Mouse (Mus musculus): ENCODE data around the gene Tmem141. TPM values are rescaled to one million over a fixed set of nuclear protein-coding genes. Genes with fewer than 3 reads are reported as not detected.

Tmem141 gene
- polyA plus RNA-seq, 1 experiment from 2014 or later = 27.8 TPM

- peaks cover 9% of the 10 kb centered on the region for H3K36me3 ChIP-seq (ENCODE audit: control insufficient read depth, insufficient read depth, low read length)
- no peak overlapping the region for H3K9ac ChIP-seq (ENCODE audit: low read length)
- H3K27me3 ChIP-seq (ENCODE audit: control insufficient read depth, insufficient read depth, low read length) = no peaks in the 10 kb centered on the region
- no peak for ATAC-seq (ENCODE audit: insufficient read depth, low FRiP score)
- WGBS = 92% methylated on average over 8 of the region's 8 CpGs
- no peaks in the 10 kb centered on the region for H3K9me3 ChIP-seq (replicated peaks; ENCODE audit: control insufficient read depth, low read length)
- H3K4me3 ChIP-seq (replicated peaks; ENCODE audit: low read length) = no peak overlapping the region
- no peak overlapping the region for H3K4me2 ChIP-seq (ENCODE audit: low read depth, low read length)
- H3K4me1 ChIP-seq (ENCODE audit: control insufficient read depth, insufficient read depth, low read length) = no peaks in the 10 kb centered on the region
- H3K27ac ChIP-seq (ENCODE audit: low read length) = no peak overlapping the region
Measured at GRCm38 (mm10) chr2:25588227-25588907, 33.4 kb downstream of the Tmem141 start.

- no peaks in the 10 kb centered on the region for H3K9me3 ChIP-seq (replicated peaks; ENCODE audit: control insufficient read depth, low read length)
- no peak for ATAC-seq (ENCODE audit: insufficient read depth, low FRiP score)
- WGBS = 88% methylated on average over 8 of the region's 8 CpGs
- H3K27me3 ChIP-seq (ENCODE audit: control insufficient read depth, insufficient read depth, low read length) = no peaks in the 10 kb centered on the region
- H3K4me1 ChIP-seq (ENCODE audit: control insufficient read depth, insufficient read depth, low read length) = peaks cover 5% of the 10 kb centered on the region
- no peak overlapping the region for H3K27ac ChIP-seq (ENCODE audit: low read length)
- H3K4me2 ChIP-seq (ENCODE audit: low read depth, low read length) = no peak overlapping the region
- peaks cover 5% of the 10 kb centered on the region for H3K36me3 ChIP-seq (ENCODE audit: control insufficient read depth, insufficient read depth, low read length)
- H3K9ac ChIP-seq (ENCODE audit: low read length) = no peak overlapping the region
- H3K4me3 ChIP-seq (replicated peaks; ENCODE audit: low read length) = no peak overlapping the region
Measured at GRCm38 (mm10) chr2:25587290-25587689, 34.5 kb downstream of the Tmem141 start.

- H3K9me3 ChIP-seq (replicated peaks; ENCODE audit: control insufficient read depth, low read length) = no peaks in the 10 kb centered on the region
- no peak overlapping the region for H3K9ac ChIP-seq (ENCODE audit: low read length)
- H3K27me3 ChIP-seq (ENCODE audit: control insufficient read depth, insufficient read depth, low read length) = peaks cover 4% of the 10 kb centered on the region; the same call in 1 of the 2 replicates
- H3K4me3 ChIP-seq (replicated peaks; ENCODE audit: low read length) = no peak overlapping the region
- peaks cover 4% of the 10 kb centered on the region; the same call in 1 of the 2 replicates for H3K36me3 ChIP-seq (ENCODE audit: control insufficient read depth, insufficient read depth, low read length)
- ATAC-seq (ENCODE audit: insufficient read depth, low FRiP score) = no peak
- 67% methylated on average over 3 of the region's 3 CpGs for WGBS
- peaks cover 16% of the 10 kb centered on the region for H3K4me1 ChIP-seq (ENCODE audit: control insufficient read depth, insufficient read depth, low read length)
- no peak overlapping the region for H3K27ac ChIP-seq (ENCODE audit: low read length)
- no peak overlapping the region for H3K4me2 ChIP-seq (ENCODE audit: low read depth, low read length)
Measured at GRCm38 (mm10) chr2:25585601-25586000, 36.2 kb downstream of the Tmem141 start.

DNA sequence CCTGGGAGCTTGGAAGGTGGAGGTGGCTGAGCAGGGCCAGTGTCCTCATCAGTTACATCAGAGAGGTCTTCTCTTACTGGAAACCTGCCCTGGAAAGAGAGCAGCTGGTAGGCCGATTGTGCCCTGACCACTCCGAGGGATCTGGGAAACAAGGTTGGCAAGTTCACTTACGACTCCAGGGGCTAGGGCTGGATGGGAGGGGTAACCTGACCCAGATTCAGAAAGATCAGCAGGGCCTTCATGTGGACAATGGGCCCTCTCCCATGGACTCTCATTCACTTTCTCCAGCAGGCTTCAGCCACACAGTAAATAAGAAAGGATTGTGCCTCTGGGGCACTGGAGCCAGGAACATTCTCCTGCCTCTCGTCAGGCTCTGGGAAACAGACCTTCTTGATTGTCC lies 36.9 kb downstream of the Tmem141 start:
- no peak for ATAC-seq (ENCODE audit: insufficient read depth, low FRiP score)
- Histone ChIP-seq H3K4me2 (ENCODE audit: low read depth, low read length) (no peak overlapping the region), H3K9me3 (replicated peaks; ENCODE audit: control insufficient read depth, low read length) (no peaks in the 10 kb centered on the region), H3K4me3 (replicated peaks; ENCODE audit: low read length) (no peak overlapping the region), H3K4me1 (ENCODE audit: control insufficient read depth, insufficient read depth, low read length) (peaks cover 17% of the 10 kb centered on the region), H3K9ac (ENCODE audit: low read length) (no peak overlapping the region), H3K27me3 (ENCODE audit: control insufficient read depth, insufficient read depth, low read length) (peaks cover 11% of the 10 kb centered on the region), H3K36me3 (ENCODE audit: control insufficient read depth, insufficient read depth, low read length) (peaks cover 4% of the 10 kb centered on the region; the same call in 1 of the 2 replicates), H3K27ac (ENCODE audit: low read length) (no peak overlapping the region)
- 84% methylated on average over 4 of the region's 4 CpGs for WGBS

DNA sequence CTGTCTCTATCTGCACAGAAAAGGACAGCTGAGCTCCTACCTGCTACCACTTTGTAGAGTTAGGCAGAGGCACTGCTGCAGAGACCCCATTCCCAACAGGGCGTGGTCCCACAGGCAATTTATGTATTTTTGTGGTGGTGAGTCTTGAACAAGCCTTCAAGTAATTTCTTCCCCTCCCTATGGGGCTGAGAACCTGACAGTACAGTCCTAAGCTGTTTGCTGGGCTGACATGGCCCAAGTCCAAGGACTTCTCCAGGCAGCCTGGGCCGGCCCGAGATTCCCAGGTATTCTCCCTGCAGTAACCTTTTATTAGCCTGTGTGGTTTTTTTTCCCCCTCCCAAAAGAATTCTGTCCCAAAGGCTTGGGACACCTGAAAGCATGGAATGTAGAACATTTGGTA lies 37.7 kb downstream of the Tmem141 start:
- Histone ChIP-seq H3K36me3 (ENCODE audit: control insufficient read depth, insufficient read depth, low read length) (peaks cover 4% of the 10 kb centered on the region; the same call in 1 of the 2 replicates), H3K4me1 (ENCODE audit: control insufficient read depth, insufficient read depth, low read length) (peaks cover 24% of the 10 kb centered on the region), H3K27me3 (ENCODE audit: control insufficient read depth, insufficient read depth, low read length) (peaks cover 18% of the 10 kb centered on the region), H3K27ac (ENCODE audit: low read length) (no peak overlapping the region), H3K4me2 (ENCODE audit: low read depth, low read length) (no peak overlapping the region), H3K9ac (ENCODE audit: low read length) (no peak overlapping the region), H3K9me3 (replicated peaks; ENCODE audit: control insufficient read depth, low read length) (no peaks in the 10 kb centered on the region), H3K4me3 (replicated peaks; ENCODE audit: low read length) (no peak overlapping the region)
- no peak for ATAC-seq (ENCODE audit: insufficient read depth, low FRiP score)
- WGBS = 79% methylated on average over 3 of the region's 3 CpGs

DNA sequence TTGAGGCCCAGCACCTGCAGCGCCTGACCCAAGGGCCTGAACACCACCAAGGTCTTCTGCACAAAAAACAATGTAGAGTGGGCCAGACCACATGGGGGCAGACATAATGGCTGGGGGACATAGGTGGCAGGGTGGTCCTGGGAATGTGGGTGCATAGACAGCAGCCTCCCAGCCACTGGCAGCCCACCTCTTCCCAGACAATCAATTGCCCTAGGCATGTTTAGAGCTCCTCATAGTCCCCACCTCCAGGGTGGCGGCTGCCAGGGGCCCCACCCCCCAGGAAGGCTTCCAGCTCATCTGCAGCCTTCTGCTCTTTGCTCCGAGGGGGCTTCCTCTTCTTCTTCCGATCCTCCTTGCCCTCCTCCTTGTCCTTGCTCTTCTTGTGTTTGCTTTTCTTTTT lies 38.2 kb downstream of the Tmem141 start:
- peaks cover 24% of the 10 kb centered on the region for H3K27me3 ChIP-seq (ENCODE audit: control insufficient read depth, insufficient read depth, low read length)
- no peak for ATAC-seq (ENCODE audit: insufficient read depth, low FRiP score)
- H3K4me1 ChIP-seq (ENCODE audit: control insufficient read depth, insufficient read depth, low read length) = peaks cover 24% of the 10 kb centered on the region
- 46% methylated on average over 4 of the region's 4 CpGs for WGBS
- H3K4me2 ChIP-seq (ENCODE audit: low read depth, low read length) = no peak overlapping the region
- H3K36me3 ChIP-seq (ENCODE audit: control insufficient read depth, insufficient read depth, low read length) = peaks cover 4% of the 10 kb centered on the region; the same call in 1 of the 2 replicates
- no peaks in the 10 kb centered on the region for H3K9me3 ChIP-seq (replicated peaks; ENCODE audit: control insufficient read depth, low read length)
- H3K4me3 ChIP-seq (replicated peaks; ENCODE audit: low read length) = no peak overlapping the region
- H3K9ac ChIP-seq (ENCODE audit: low read length) = no peak overlapping the region
- H3K27ac ChIP-seq (ENCODE audit: low read length) = no peak overlapping the region

DNA sequence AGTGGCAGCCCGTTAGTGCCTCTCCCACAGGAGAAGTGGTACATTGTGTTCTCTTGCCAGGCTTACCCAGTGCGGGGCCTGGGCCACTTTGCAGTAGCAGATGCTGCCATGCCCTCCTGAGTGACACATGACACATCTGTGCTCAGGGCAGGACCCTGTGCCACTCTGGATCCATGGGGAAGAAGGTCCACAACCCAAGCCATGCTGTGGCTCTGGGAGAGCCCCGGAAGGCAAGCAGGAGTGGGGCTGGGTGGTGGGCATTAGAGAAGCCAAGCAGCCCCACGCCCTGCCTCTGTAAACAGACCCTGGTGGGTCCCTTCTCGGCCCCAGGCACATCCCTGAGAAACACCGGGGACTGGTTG lies 38.7 kb downstream of the Tmem141 start:
- H3K36me3 ChIP-seq (ENCODE audit: control insufficient read depth, insufficient read depth, low read length) = peaks cover 4% of the 10 kb centered on the region; the same call in 1 of the 2 replicates
- whole genome bisulfite sequencing = 62% methylated on average over 6 of the region's 6 CpGs
- peaks cover 29% of the 10 kb centered on the region for H3K27me3 ChIP-seq (ENCODE audit: control insufficient read depth, insufficient read depth, low read length)
- ATAC-seq (ENCODE audit: insufficient read depth, low FRiP score) = no peak
- H3K4me2 ChIP-seq (ENCODE audit: low read depth, low read length) = no peak overlapping the region
- no peak overlapping the region for H3K27ac ChIP-seq (ENCODE audit: low read length)
- peaks cover 25% of the 10 kb centered on the region for H3K4me1 ChIP-seq (ENCODE audit: control insufficient read depth, insufficient read depth, low read length)
- no peak overlapping the region; the same call in 1 of the 2 replicates for H3K9ac ChIP-seq (ENCODE audit: low read length)
- no peaks in the 10 kb centered on the region for H3K9me3 ChIP-seq (replicated peaks; ENCODE audit: control insufficient read depth, low read length)
- no peak overlapping the region for H3K4me3 ChIP-seq (replicated peaks; ENCODE audit: low read length)

- Histone ChIP-seq H3K27me3 (ENCODE audit: control insufficient read depth, insufficient read depth, low read length) (peaks cover 34% of the 10 kb centered on the region), H3K4me1 (ENCODE audit: control insufficient read depth, insufficient read depth, low read length) (peaks cover 30% of the 10 kb centered on the region), H3K9ac (ENCODE audit: low read length) (no peak overlapping the region; the same call in 1 of the 2 replicates), H3K9me3 (replicated peaks; ENCODE audit: control insufficient read depth, low read length) (no peaks in the 10 kb centered on the region), H3K36me3 (ENCODE audit: control insufficient read depth, insufficient read depth, low read length) (peaks cover 4% of the 10 kb centered on the region; the same call in 1 of the 2 replicates), H3K4me2 (ENCODE audit: low read depth, low read length) (no peak overlapping the region), H3K27ac (ENCODE audit: low read length) (no peak overlapping the region), H3K4me3 (replicated peaks; ENCODE audit: low read length) (no peak overlapping the region)
- peak; percentile 19; the same call in 1 of the 2 replicates for ATAC-seq (ENCODE audit: insufficient read depth, low FRiP score)
- WGBS = 42% methylated on average over 12 of the region's 12 CpGs
Measured at GRCm38 (mm10) chr2:25582466-25583119, 39.2 kb downstream of the Tmem141 start.

- Histone ChIP-seq H3K4me3 (replicated peaks; ENCODE audit: low read length) (no peak overlapping the region), H3K4me2 (ENCODE audit: low read depth, low read length) (no peak overlapping the region), H3K4me1 (ENCODE audit: control insufficient read depth, insufficient read depth, low read length) (peaks cover 35% of the 10 kb centered on the region), H3K36me3 (ENCODE audit: control insufficient read depth, insufficient read depth, low read length) (peaks cover 4% of the 10 kb centered on the region; the same call in 1 of the 2 replicates), H3K27ac (ENCODE audit: low read length) (no peak overlapping the region), H3K9ac (ENCODE audit: low read length) (no peak overlapping the region), H3K9me3 (replicated peaks; ENCODE audit: control insufficient read depth, low read length) (no peaks in the 10 kb centered on the region), H3K27me3 (ENCODE audit: control insufficient read depth, insufficient read depth, low read length) (peaks cover 41% of the 10 kb centered on the region)
- ATAC-seq (ENCODE audit: insufficient read depth, low FRiP score) = no peak
- WGBS = 21% methylated on average over 6 of the region's 6 CpGs
Measured at GRCm38 (mm10) chr2:25581901-25582301, 39.9 kb downstream of the Tmem141 start.

Measured in stomach, embryonic 16.5 days (tissue).